Mouse (Mus musculus) embryo, embryonic 11.5 days (tissue): ENCODE data around the gene Mrc2.

ENCODE experiments used
- DNase-seq: peaks from one replicate; pipeline ENCODE4 v3.0.0-alpha.2; 2012; ENCODE audit warnings: low read depth, low spot score

The Mrc2 gene

GRCm38 (mm10) chr11:105385266-105385665, 92.8 kb downstream of the Mrc2 start:
- no peak for DNase-seq

- DNase-seq, result no peak
Measured at GRCm38 (mm10) chr11:105388636-105389035, 96.2 kb downstream of the Mrc2 start.

GRCm38 (mm10) chr11:105390290-105390689, 97.8 kb downstream of the Mrc2 start:
- no peak for DNase-seq
